Mouse (Mus musculus) C2C12 (cell line): Measurements from ENCODE around the gene Cyp46a1. TPM values are rescaled to one million over a fixed set of nuclear protein-coding genes. Genes with fewer than 3 reads are reported as not detected.

Experiments
- H3K27me3 ChIP-seq: one replicate; pipeline ENCODE4 v1.6.1; 2011; ENCODE audit not compliant: control insufficient read depth, insufficient read depth, insufficient read length
- H3K36me3 ChIP-seq: one replicate; pipeline ENCODE4 v1.6.1; 2011; ENCODE audit not compliant: control insufficient read depth, insufficient read depth
- H3K4me3 ChIP-seq: one replicate; pipeline ENCODE4 v1.5.1; 2011; ENCODE audit warnings: mild to moderate bottlenecking, control low read depth; ENCODE audit not compliant: poor library complexity, insufficient read depth, severe bottlenecking
- H3K79me2 ChIP-seq: one replicate; pipeline ENCODE4 v1.6.1; 2011; ENCODE audit not compliant: control insufficient read depth, insufficient read depth
- H3K79me3 ChIP-seq: one replicate; pipeline ENCODE4 v1.6.1; 2011; ENCODE audit warnings: low read depth, control low read depth
- H3ac ChIP-seq: one replicate; pipeline ENCODE3; 2011; ENCODE audit warnings: low read depth; ENCODE audit not compliant: control insufficient read depth, insufficient read length
- CEBPB ChIP-seq: IDR thresholded peaks from one replicate; pipeline ENCODE4 v1.6.1; 2011; ENCODE audit warnings: low read depth, mild to moderate bottlenecking, control low read depth, moderate library complexity
- CTCF ChIP-seq: IDR thresholded peaks from one replicate; pipeline ENCODE4 v1.5.1; 2011; ENCODE audit not compliant: control insufficient read depth, insufficient read depth, insufficient read length
- FOSL1 ChIP-seq: IDR thresholded peaks from one replicate; pipeline ENCODE4 v1.8.0; 2011; ENCODE audit warnings: mild to moderate bottlenecking, low read length; ENCODE audit not compliant: poor library complexity, insufficient read depth, severe bottlenecking
- MAX ChIP-seq: IDR thresholded peaks from one replicate; pipeline ENCODE4 v1.6.1; 2011; ENCODE audit warnings: mild to moderate bottlenecking, control low read depth
- MYOD1 ChIP-seq: IDR thresholded peaks from one replicate; pipeline ENCODE4 v1.6.1; 2011; ENCODE audit warnings: low read depth; ENCODE audit not compliant: control insufficient read depth, insufficient read length
- MYOG ChIP-seq: IDR thresholded peaks from one replicate; pipeline ENCODE4 v1.6.1; 2011; ENCODE audit not compliant: control insufficient read depth, insufficient read length; ENCODE audit errors: extremely low read depth
- USF1 ChIP-seq: IDR thresholded peaks from one replicate; pipeline ENCODE4 v1.6.1; 2011; ENCODE audit warnings: low read depth, mild to moderate bottlenecking, control low read depth, moderate library complexity
- polyA plus RNA-seq: library from polyadenylated mRNA; unstranded; fragments of >200 nt; fragmentation: generic; extraction: Trizol; gene quantifications from one replicate; pipeline ENCODE4 v1.2.1, GENCODE M21; 2012; ENCODE audit warnings: missing spikeins

Cyp46a1 gene
- polyA plus RNA-seq, 1 experiment, result 0.67 TPM

GRCm38 (mm10) chr12:108363796-108364195 lies 29.6 kb downstream of the Cyp46a1 start:
- H3K36me3 ChIP-seq, result no peaks in the 10 kb centered on the region
- H3ac ChIP-seq, result no peak overlapping the region
- TF ChIP-seq USF1 (no peak), CTCF (peak; percentile 78)
- H3K79me3 ChIP-seq, result no peaks in the 10 kb centered on the region
- H3K4me3 ChIP-seq, result no peak overlapping the region
- no peaks in the 10 kb centered on the region for H3K79me2 ChIP-seq
- no peaks in the 10 kb centered on the region for H3K27me3 ChIP-seq

DNA sequence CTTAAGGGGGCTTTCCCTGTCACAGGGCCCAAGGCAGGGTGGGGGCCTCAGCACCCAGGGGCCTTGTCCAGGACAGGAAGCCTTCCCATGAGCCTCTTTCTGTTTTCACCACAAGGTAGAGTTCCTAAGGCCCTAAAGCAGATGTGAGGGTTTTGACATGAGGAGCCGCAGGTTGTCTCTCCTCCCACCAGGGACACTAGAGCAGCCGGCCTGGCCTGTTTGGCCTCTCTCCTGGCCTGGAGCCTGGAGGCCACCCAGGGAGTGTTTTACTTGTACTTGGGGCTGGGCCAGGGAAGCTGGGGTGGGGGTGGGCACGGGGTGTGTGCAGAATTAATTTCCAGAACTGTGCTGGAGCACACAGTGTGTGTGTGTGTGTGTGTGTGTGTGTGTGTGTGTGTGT lies 31.2 kb downstream of the Cyp46a1 start:
- TF ChIP-seq MYOD1 (no peak), FOSL1 (no peak), USF1 (no peak), MAX (no peak), CTCF (no peak), CEBPB (no peak), MYOG (no peak)

GRCm38 (mm10) chr12:108365868-108366267 lies 31.7 kb downstream of the Cyp46a1 start:
- H3ac ChIP-seq, result no peak overlapping the region
- H3K79me2 ChIP-seq, result no peaks in the 10 kb centered on the region
- no peak overlapping the region for H3K4me3 ChIP-seq
- H3K79me3 ChIP-seq, result no peaks in the 10 kb centered on the region
- TF ChIP-seq FOSL1 (no peak), CTCF (no peak), USF1 (no peak)
- H3K27me3 ChIP-seq, result no peaks in the 10 kb centered on the region
- H3K36me3 ChIP-seq, result no peaks in the 10 kb centered on the region

More for the DNA sequence above, 31.2 kb downstream of the Cyp46a1 start:
- no peak overlapping the region for H3ac ChIP-seq
- H3K79me3 ChIP-seq, result no peaks in the 10 kb centered on the region
- H3K36me3 ChIP-seq, result no peaks in the 10 kb centered on the region
- H3K79me2 ChIP-seq, result no peaks in the 10 kb centered on the region
- no peak overlapping the region for H3K4me3 ChIP-seq
- H3K27me3 ChIP-seq, result no peaks in the 10 kb centered on the region

- Histone ChIP-seq H3K36me3 (no peaks in the 10 kb centered on the region), H3K27me3 (no peaks in the 10 kb centered on the region), H3K4me3 (no peak overlapping the region), H3K79me3 (peaks cover 2% of the 10 kb centered on the region), H3ac (no peak overlapping the region), H3K79me2 (peaks cover 20% of the 10 kb centered on the region)
- TF ChIP-seq CTCF (no peak), FOSL1 (no peak), MAX (no peak), CEBPB (no peak), MYOG (no peak), MYOD1 (no peak), USF1 (no peak)
Measured at GRCm38 (mm10) chr12:108367909-108368308, 33.7 kb downstream of the Cyp46a1 start.

- no peak for TF ChIP-seq FOSL1
- TF ChIP-seq USF1, result no peak
- TF ChIP-seq CTCF, result no peak
- no peak for TF ChIP-seq CEBPB
- no peak for TF ChIP-seq MYOD1
- no peak for TF ChIP-seq MAX
- no peak for TF ChIP-seq MYOG
- no peaks in the 10 kb centered on the region for H3K27me3 ChIP-seq
- H3K36me3 ChIP-seq, result no peaks in the 10 kb centered on the region
- H3K4me3 ChIP-seq, result no peak overlapping the region
- peaks cover 30% of the 10 kb centered on the region for H3K79me2 ChIP-seq
- H3K79me3 ChIP-seq, result peaks cover 9% of the 10 kb centered on the region
- H3ac ChIP-seq, result no peak overlapping the region
Measured at GRCm38 (mm10) chr12:108368921-108369320, 34.7 kb downstream of the Cyp46a1 start.

- peak within 1 kb of the TSS; percentile 49 for H3K4me3 ChIP-seq
Measured at GRCm38 (mm10) chr12:108370596-108371428, 36.6 kb downstream of the Cyp46a1 start, which contains the start of gene Eml1. TSS of gene Eml1 (plus strand) at chr12:108370957.

More at GRCm38 (mm10) chr12:108370596-108371428, 36.6 kb downstream of the Cyp46a1 start, which contains the start of gene Eml1:
- Histone ChIP-seq H3K79me2 (peaks cover 48% of the 10 kb centered on the region), H3K79me3 (peaks cover 13% of the 10 kb centered on the region), H3K27me3 (no peaks in the 10 kb centered on the region), H3ac (peak within 1 kb of the TSS; percentile 95), H3K36me3 (peaks cover 9% of the 10 kb centered on the region)
- TF ChIP-seq CEBPB (no peak), USF1 (no peak), MYOG (no peak), MAX (no peak), FOSL1 (no peak), MYOD1 (no peak), CTCF (no peak)
